Mouse (Mus musculus): ENCODE results near the gene Cyth4.

The Cyth4 gene

GRCm38 (mm10) chr15:78585404-78585803 is 11.4 kb upstream of the Cyth4 start:
- DNase-seq (ENCODE audit: low read depth, low spot score), result no peak

DNA sequence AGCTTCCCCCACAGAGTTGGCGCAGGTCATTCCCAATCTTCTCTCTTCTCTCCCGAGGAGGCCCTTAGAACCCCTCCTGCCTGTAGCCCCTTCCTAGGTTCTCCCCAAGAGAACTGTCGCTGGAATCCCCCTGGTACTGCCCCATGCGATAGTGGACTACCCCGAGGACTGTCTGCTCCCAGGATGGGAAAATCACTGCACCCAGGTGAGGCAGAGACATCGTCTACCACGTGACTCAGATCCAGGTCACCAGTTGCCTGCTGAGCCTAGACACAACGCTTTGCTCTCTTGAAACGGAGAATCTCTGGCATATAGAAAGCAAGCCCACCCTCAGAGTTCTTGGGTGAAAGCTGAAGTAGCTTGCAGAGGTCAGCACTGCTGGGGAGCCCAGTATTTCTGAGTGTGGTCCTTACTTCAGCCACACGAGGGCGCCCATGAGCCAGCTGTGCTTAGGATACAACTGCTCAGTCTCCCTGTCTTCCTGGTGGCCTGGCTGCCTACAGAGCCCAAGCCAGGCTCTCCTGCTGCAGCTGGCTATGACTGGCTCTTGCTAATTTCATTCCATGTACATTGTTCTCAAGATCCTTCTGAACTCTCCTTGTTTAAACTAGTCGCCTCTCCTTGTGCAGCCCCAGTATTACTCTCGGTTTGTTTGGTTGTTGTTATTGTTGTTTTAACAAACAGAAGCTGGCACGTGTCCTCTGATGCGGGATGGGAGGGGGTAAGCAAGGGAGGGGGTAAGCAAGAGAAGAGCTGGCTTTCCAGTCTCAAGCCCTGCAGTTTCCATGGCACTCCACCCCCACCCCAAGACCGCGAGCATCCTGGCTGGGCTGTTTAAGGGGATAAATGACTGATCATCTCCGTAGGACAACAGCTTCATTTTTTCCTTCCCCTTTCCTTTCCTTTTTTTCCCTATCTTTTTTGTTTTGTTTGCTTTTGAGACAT is 9.5 kb upstream of the Cyth4 start:
- peak; percentile 57 for DNase-seq (ENCODE audit: low read depth, low spot score)

GRCm38 (mm10) chr15:78588049-78588448 is 8.8 kb upstream of the Cyth4 start:
- no peak for DNase-seq (ENCODE audit: low read depth, low spot score)

DNA sequence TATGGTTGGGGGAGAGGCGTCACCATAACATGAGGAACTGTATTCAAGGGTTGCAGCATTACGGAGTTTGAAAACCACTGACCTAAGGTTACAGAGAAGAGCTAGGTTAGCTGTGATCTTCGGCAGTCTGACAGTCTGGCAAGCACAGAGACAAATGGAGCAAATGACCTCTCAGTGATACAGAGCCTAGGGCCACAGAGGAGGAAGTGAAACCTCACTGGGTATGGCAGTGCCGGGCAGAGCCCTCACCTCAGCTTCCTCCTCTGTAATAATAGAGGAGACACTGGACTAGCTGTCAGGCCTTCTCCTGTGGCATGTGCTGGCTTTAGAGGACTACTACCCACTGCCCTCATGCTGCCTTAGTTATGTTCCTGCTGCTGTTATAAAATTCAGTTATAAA is 7.9 kb upstream of the Cyth4 start:
- no peak for DNase-seq (ENCODE audit: low read depth, low spot score)

GRCm38 (mm10) chr15:78589936-78590335 is 6.9 kb upstream of the Cyth4 start:
- DNase-seq (ENCODE audit: low read depth, low spot score), result no peak

- DNase-seq (ENCODE audit: low read depth, low spot score), result no peak
These were observed 6.1 kb upstream of the Cyth4 start for GRCm38 (mm10) chr15:78590785-78591184.

DNA sequence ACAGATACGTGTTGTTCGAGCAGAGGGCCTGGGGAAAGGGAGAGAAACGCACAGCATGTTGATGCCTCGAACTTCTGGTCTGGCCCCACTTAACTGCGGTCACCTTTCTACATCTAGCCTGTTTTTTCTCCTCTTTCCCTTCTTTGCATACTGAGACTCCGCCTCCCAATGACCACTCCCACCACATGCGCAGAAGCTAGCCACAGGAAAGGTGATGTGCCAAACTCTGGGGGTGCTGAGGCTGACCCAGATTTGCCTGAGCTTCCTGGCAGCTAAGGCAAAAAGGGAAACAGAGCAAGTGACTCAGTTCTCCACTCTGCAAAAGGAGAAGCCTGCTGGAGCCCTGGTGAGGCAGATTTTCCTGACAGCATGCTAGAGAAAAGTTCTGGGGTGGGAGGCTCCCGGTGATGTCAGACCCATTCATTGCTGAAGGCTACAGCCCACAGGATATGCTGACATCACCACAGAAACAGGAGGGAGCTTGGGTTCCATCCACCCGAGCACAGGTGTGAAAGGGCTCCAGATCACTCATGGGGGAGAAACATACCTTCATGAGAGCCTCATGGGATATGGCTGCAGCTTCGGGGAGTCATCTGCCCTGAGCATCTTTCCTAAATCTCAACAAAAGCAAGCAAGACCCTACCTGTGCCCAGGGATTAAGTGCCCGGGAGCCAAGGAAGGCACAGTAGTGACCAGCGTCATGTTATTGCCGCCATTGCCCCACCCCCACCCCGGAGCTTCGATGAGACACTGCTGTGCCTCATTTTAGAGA is 5.0 kb upstream of the Cyth4 start:
- DNase-seq (ENCODE audit: low read depth, low spot score), result no peak

GRCm38 (mm10) chr15:78592452-78592968 is 4.3 kb upstream of the Cyth4 start:
- DNase-seq (ENCODE audit: low read depth, low spot score), result no peak

DNA sequence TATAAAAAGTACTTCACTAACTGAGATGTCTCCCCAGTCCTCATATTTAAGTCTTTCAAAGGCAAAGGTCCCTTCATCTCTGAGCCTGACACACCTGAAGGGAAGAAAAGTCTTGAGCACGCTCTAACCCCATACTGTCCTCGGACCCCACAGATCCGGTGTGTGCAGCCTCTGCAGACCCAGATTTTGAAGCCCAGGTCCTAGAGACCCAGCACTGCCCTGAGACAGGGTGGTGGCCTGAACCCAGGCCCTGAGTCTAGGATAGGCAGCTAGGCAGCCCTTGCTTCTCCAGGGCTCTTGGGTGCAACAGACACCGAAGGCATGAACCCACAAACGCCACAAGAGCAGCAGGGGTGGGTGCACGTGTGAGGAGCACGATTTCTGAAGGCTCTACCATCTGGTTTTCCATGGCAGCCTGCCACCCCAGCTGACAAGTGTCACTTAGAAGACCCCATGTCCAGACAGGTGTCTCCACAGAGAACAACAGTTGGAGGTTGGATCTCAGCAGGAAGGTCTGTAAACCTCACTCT is 2.9 kb upstream of the Cyth4 start:
- DNase-seq (ENCODE audit: low read depth, low spot score), result no peak

- no peak for DNase-seq (ENCODE audit: low read depth, low spot score)
These were observed 2.0 kb upstream of the Cyth4 start for GRCm38 (mm10) chr15:78594831-78595230.

DNA sequence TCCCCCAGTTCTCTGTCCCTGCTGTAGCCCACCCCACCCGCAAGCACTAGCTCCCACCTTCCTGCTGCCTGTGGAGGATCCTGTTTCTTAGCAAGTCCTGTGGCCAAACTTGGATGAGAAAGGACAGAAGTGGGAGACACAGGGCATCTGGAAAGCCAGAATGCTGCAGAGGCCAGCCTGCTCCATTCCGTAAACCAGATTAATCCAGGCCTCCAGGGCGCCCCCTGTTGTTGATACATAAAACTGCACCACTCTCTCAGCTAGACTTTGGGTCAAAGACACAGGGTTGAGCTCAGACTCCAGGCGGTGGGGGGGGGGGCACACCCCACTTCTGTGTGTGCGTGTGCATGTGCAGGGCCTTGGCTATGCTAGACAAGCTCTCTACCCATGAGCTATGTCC is 1.4 kb upstream of the Cyth4 start:
- DNase-seq (ENCODE audit: low read depth, low spot score), result no peak

DNA sequence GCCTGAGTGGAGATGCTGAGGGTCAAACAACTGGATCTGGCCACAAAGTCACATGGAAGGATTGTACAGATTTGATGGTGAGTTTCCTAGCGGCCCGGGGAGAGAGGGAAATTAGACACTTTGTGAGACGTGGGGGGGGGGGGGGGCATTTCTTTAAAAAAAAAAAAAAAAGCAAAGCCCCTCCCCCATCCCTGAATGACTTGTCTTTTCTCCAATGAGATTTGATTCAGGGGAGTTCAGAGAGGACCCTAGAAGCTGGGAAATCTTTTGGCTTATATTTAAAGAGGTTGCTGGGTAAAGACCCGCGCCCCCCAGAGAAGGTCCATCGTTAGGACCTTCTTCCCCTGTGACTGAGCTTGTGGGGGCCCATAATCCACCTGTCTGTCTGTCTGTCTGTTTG is 343 bp upstream of the Cyth4 start:
- DNase-seq (ENCODE audit: low read depth, low spot score), result no peak

DNA sequence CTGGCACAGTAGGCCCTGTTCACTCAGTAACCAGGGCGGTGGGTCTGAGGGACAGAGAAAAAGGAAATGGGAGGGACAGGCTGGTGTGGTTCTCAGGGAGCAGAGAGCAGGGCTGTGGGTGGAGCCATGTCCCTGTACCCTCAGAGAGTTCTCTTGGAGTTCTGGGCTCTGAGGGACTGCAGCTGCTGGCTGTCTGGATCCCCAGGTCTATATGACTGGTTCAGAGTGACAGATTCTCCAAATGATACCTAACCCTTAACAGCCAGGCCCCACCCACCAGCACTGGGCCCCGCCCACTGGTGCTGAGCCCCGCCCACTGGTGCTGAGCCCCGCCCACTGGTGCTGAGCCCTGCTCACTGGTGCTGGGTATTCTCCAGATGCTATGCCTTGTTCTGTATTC is 882 bp downstream of the Cyth4 start:
- no peak for DNase-seq (ENCODE audit: low read depth, low spot score)

DNA sequence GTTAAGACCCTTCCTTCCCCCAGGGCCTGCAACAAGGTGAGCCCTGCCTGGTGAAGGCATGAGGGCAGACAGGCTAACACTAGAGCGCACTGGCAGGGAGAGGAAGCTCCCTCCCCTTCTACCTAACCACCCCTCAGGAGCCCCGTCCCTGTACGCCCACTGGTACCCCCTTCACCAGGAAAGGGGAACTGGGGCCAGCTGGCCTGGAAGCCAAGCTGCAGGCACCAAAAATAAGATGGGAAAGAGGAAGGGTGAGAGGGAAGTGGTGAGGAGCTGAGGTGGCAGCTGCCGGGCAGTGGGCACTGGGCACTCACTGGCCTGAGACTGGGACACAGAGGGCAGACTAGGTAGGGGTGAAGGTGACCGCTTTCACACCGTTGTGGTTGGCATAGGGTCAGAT is 2.3 kb downstream of the Cyth4 start:
- no peak for DNase-seq (ENCODE audit: low read depth, low spot score)

DNA sequence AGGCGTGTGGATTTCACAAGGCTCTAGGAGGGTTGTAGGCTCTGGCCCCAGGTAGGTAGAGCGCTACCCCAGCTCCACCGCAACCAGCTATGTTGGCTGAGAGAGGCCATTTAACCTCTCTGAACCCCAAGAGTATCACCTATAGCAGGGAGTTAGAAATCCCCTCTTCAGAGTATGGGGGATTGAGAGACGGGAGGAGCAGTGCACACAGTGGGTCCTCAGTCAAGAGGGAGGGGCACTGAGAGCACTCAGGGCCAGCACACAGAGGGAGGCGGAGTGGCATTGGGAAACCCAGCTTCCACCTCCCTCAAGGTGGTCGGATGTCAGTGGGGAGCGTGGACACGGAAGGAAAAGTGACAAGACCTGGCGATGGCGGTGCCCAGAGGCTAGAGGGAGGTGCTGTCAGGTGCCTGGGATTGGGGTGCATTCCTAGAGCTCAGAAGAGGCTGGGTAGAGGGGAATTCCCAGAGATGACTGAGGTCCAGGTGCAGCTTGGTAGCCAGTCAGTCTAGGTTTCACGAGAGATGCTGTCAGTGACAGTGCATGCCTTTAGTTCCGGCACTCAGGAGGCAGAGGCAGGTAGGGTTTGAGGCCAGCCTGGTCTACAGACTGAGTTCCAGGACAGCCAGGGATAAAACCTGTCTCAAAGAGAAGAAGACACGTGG is 2.8 kb downstream of the Cyth4 start:
- no peak for DNase-seq (ENCODE audit: low read depth, low spot score)

DNA sequence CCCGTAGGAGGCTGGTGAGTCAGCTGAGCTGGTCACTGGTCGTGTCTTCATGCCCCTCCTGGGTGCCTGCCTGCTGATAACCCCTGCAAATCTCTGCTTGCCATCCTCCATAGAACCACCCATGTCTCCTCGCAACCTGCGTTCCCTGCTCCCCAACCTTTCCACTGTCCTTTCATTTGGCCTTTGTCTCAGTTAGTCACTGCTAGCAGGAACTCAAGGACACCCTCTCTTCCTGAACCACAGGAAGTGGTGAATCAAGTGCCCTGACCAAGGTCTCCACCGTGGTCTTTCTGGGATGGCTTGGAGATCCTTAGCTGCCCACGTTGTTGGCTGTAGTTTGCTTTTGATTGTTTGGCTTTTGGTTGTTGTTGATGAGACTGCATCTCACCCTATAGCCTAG is 4.3 kb downstream of the Cyth4 start:
- DNase-seq (ENCODE audit: low read depth, low spot score), result no peak

DNA sequence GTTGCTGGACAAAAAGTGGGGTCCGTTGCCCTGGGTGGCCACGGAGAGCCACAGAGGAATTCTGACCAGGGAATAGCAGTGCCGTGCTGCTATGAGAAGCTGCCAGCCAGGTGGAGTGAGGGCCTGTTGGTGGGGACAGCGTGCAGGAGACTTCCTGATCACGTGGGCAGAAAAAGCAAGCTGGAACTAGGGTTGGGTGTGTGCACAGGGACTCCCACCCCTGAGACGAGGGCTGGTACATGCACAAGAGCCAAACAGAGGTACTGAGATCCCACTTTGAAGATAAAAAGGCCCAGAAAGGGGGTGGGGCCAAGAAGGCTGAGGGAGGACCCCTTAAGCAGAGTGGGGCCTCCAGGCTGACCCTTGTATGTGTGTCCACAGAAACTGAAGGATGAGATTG is 7.4 kb downstream of the Cyth4 start:
- no peak for DNase-seq (ENCODE audit: low read depth, low spot score)

- no peak for DNase-seq (ENCODE audit: low read depth, low spot score)
These were observed 8.5 kb downstream of the Cyth4 start for GRCm38 (mm10) chr15:78605371-78605791.

GRCm38 (mm10) chr15:78606059-78606458 is 9.2 kb downstream of the Cyth4 start:
- no peak for DNase-seq (ENCODE audit: low read depth, low spot score)

DNA sequence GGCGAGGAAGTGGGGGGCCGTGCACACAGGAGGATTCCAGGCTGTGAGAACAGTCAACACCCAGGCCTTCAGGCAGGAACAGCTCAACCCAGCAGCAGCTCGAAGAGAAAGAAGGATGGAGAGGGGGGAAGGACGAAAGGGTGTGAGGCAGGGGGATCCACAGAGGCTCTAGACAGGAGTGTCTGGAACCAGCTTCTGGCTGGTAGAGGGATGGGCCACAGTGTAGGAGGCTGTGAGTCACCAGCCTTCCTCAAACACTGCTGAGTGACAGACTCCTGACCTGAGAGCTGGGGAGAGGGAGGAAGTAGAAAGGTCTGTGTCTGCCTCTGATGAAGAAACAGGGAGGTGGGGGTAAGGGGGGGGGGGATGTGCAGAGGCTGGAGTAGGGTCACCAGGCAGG is 10.6 kb downstream of the Cyth4 start:
- no peak for DNase-seq (ENCODE audit: low read depth, low spot score)

DNA sequence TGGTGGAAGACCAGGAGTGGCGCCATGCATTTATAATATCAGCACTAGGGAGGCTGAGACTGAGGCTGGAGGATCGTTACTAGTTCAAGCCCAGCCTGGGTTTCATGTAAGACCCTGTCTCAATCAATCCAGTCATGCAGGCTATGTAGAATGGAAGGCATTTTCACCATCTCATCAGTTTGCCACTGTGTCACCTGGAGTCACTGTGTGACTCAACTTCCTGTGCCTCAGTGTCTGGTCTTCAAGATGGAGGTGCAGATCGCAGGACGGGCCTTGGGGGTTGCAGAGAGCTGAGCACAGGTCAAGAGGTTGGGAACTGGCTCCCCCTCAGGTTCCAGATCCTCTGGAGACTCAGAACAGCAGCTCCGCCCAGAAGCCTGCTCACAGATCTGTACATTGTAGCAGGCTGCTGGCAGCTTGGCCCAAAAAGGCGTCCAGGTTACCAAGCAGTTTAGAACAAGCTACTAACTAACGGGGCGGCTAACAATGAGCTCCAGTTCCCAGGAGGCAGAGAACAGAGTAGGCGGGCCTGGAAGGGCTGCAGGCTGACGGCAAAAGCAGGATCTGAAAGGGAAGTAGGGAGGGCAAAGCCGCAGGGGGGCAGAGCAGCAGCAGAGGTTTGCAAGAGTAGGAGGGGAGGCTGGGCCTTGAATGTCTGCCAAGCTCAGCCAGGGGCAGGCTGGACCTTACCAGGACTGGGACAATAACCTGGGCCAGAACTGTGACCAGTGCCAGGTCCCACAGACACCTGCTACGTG is 14.0 kb downstream of the Cyth4 start:
- no peak for DNase-seq (ENCODE audit: low read depth, low spot score)
